Mouse (Mus musculus) liver, embryonic 14.5 days (tissue): ENCODE data around the gene Napsa. TPM values are rescaled to one million over a fixed set of nuclear protein-coding genes. Genes with fewer than 3 reads are reported as not detected.
A peak's percentile ranks its signal among the peaks of the same experiment; 100 is the strongest.

ENCODE experiments used
- ATAC-seq: fragments of 200-750 bp; cut with Nextera tagmentation; 2 replicates; pipeline ENCODE4 v1.8.0; 2017; ENCODE audit warnings: moderate number of reproducible peaks, mild to moderate bottlenecking, moderate library complexity; ENCODE audit not compliant: insufficient read depth
- DNase-seq, 3 experiments: peaks; one replicate each; pipeline ENCODE4 v3.0.0-alpha.2; 2012 to 2013; ENCODE audit warnings: low read depth in 3 of 3, low spot score in 3 of 3
- H3K27ac ChIP-seq: fragments of 300-500 bp; sonication (generic); 2 replicates; pipeline ENCODE4 v1.5.1; 2014; ENCODE audit warnings: moderate library complexity, mild to moderate bottlenecking, control low read depth, inconsistent platforms
- H3K27me3 ChIP-seq: fragments of 300-500 bp; sonication (generic); 2 replicates; pipeline ENCODE4 v1.6.1; 2014; ENCODE audit warnings: mild to moderate bottlenecking, low read length, moderate library complexity; ENCODE audit not compliant: control insufficient read depth, insufficient read depth
- H3K36me3 ChIP-seq: fragments of 300-500 bp; sonication (generic); replicated peaks from 2 replicates; pipeline ENCODE4 v1.6.1; 2014; ENCODE audit warnings: low read depth; ENCODE audit not compliant: control insufficient read depth, insufficient read depth
- H3K4me1 ChIP-seq, 2 experiments: fragments of 200-500 bp in 1 of 2; fragments of 300-500 bp in 1 of 2; sonication (generic) in 1 of 2; replicated peaks; 2 replicates each; pipeline ENCODE4 v1.6.1; 2012 to 2014; ENCODE audit warnings: antibody characterized with exemption in 1 of 2, inconsistent platforms in 1 of 2, low read length in 1 of 2; ENCODE audit not compliant: control insufficient read depth in 2 of 2, insufficient read depth in 2 of 2
- H3K4me2 ChIP-seq: fragments of 300-500 bp; sonication (generic); 2 replicates; pipeline ENCODE4 v1.6.1; 2014; ENCODE audit warnings: low read depth, mild to moderate bottlenecking, control low read depth, moderate library complexity
- H3K4me3 ChIP-seq, 2 experiments: fragments of 200-500 bp in 1 of 2; fragments of 300-500 bp in 1 of 2; sonication (generic) in 1 of 2; 2 replicates each; pipeline ENCODE4 v1.5.1; 2012 to 2014; ENCODE audit warnings: low read depth in 2 of 2, low read length in 2 of 2, mild to moderate bottlenecking in 2 of 2, control low read depth in 1 of 2, inconsistent platforms in 1 of 2, moderate library complexity in 1 of 2; ENCODE audit not compliant: insufficient read depth in 1 of 2
- H3K9ac ChIP-seq: fragments of 300-500 bp; sonication (generic); replicated peaks from 2 replicates; pipeline ENCODE4 v1.6.1; 2014; ENCODE audit warnings: mild to moderate bottlenecking, control low read depth, moderate library complexity
- H3K9me3 ChIP-seq: fragments of 300-500 bp; sonication (generic); 2 replicates; pipeline ENCODE4 v1.6.1; 2016; ENCODE audit warnings: low read length, mixed read lengths; ENCODE audit not compliant: control insufficient read depth
- CTCF ChIP-seq: IDR thresholded peaks from 2 replicates; pipeline ENCODE4 v1.5.1; 2016; ENCODE audit warnings: antibody characterized with exemption, low read depth, control low read depth
- EP300 ChIP-seq: IDR thresholded peaks from 2 replicates; pipeline ENCODE4 v1.6.1; 2016; ENCODE audit warnings: antibody characterized with exemption, low read depth
- WGBS: fragments of 180-500 bp; shearing (Covaris S2); extraction: QIAGEN DNeasy Blood & Tissue Kit; methylation state at CpG from one replicate; pipeline ENCODE4 v1.1.7; 2014; ENCODE audit not compliant: insufficient replicate concordance; 5-methylcytosine and 5-hydroxymethylcytosine counted together
- polyA plus RNA-seq, 2 experiments: library from polyadenylated mRNA; depleted of rRNA in 1 of 2; stranded (reverse) in 1 of 2; unstranded in 1 of 2; fragments of >200 nt; fragmentation: Nextera tagmentation in 1 of 2; extraction: Ambion mirVana in 1 of 2; gene quantifications; 2 replicates each; pipeline versions ENCODE4 v1.2.1 to v1.2.3; 2012 to 2014

Napsa gene
- polyA plus RNA-seq, 2 experiments: 5.8 to 8.6 TPM

DNA sequence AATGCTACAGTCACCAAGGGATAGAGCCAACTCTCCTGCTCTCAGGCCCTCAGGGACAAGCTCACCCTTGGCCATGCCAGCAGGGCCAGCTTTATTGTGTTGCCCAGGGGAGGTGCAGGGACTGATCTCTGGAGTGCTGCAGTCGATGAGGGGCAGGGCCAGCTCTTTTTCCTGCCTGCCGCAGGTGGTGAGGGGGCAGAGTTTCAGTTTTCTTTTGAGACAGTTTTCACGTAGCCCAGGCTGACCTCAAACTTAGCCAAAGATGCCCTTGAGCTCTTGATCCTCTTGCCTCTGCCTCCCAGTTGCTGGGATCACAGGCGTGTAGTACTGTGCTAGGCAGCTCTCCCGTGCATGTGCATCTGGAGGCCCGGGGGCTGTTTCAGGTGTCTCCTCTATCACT is 1.2 kb upstream of the Napsa start:
- ATAC-seq (no peak), DNase-seq (no peak)
- Histone ChIP-seq H3K27me3 (no peaks in the 10 kb centered on the region), H3K9me3 (no peaks in the 10 kb centered on the region), H3K4me3 (no peak overlapping the region), H3K9ac (no peak overlapping the region), H3K4me1 (no peaks in the 10 kb centered on the region), H3K36me3 (no peaks in the 10 kb centered on the region), H3K27ac (no peak overlapping the region), H3K4me2 (no peak overlapping the region)
- WGBS: 54% methylated on average over 6 of the region's 6 CpGs
- TF ChIP-seq EP300 (no peak), CTCF (no peak)

DNA sequence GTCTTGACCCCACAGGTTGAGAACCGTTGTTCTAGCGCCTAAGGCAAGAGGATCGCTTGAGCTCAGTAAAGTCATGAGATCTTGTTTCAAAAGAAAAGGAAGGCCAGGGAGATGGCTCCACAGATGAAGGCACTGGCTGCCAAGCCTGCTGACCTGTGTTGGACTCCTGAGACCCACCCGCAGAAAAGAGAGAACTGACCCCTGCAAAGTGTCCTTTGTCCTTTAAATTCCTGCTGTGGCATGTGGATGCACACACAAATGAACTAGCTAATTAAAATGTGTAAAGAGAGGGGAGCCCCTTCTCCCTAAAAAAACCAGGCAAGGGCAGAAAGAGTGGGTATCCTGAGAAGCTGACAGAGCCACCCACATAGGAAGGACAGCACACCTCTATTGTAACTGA is 369 bp upstream of the Napsa start:
- no peak overlapping the region for H3K9ac ChIP-seq
- DNase-seq (no peak), ATAC-seq (no peak)
- no peak overlapping the region for H3K4me2 ChIP-seq
- no peak overlapping the region for H3K4me3 ChIP-seq
- H3K4me1 ChIP-seq: no peaks in the 10 kb centered on the region
- H3K27me3 ChIP-seq: no peaks in the 10 kb centered on the region
- WGBS: 68% methylated on average over 4 of the region's 4 CpGs
- no peak overlapping the region for H3K27ac ChIP-seq
- TF ChIP-seq EP300 (no peak), CTCF (no peak)
- H3K36me3 ChIP-seq: no peaks in the 10 kb centered on the region
- H3K9me3 ChIP-seq: no peaks in the 10 kb centered on the region

DNA sequence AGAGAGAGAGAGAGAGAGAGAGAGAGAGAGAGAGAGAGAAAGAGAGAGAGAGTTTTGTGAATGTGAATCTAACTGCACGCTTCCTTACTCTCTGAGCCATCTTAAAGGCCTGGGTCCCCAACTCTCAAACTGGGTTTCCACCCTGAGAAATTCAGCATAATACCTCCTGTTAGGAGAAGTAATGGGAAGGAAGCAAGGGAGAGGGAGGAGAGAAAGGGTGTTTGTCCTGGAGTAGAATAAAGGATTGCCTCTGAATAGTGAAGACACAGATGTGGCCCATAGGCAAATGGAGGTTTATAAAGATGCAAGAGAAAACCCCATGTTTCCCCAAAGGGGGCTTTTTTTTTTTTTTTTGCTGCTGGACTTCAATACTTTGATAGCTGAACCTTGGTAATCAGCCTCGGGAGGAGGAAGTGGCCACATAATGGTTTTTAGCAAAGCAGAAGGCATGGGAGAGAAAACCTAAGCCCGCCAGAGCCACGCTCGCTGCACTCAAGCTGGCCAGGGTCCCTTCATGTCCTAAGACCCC is 840 bp downstream of the Napsa start:
- WGBS: 54% methylated on average over 5 of the region's 5 CpGs
- Histone ChIP-seq H3K36me3 (no peaks in the 10 kb centered on the region), H3K4me2 (0 out of 2 replicates have a peak overlapping the region, but pooled peaks have one; percentile 3), H3K27me3 (no peaks in the 10 kb centered on the region), H3K4me1 (no peaks in the 10 kb centered on the region), H3K27ac (no peak overlapping the region), H3K4me3 (no peak overlapping the region), H3K9me3 (no peaks in the 10 kb centered on the region), H3K9ac (no peak overlapping the region)
- TF ChIP-seq EP300 (no peak), CTCF (no peak)
- ATAC-seq (no peak), DNase-seq (no peak)

DNA sequence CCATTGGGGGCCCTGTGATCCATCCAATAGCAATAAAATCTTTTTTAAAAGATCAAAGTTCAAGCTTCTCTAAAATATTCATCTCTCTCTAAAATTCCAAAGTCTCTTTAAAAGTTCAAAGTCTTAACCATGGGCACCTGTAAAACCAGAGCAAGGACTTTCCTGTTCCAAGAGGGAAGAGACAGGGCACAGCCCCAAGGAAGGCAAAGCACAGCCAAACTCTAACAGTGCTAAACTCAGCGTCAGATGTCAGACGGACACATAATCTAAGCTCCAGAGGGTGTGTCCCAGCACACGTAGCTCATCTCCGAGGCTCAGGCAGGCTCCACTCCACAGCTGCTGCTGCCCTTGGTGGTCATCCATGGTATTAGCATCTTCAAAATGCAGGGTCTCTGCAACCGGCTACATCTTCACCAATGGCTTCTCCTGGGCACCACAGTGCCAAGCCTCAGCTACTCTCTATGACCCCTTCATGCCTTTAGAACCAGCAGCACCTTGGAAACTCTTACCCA is 4.2 kb downstream of the Napsa start:
- Histone ChIP-seq H3K4me1 (no peaks in the 10 kb centered on the region), H3K4me2 (no peak overlapping the region), H3K4me3 (no peak overlapping the region), H3K9ac (no peak overlapping the region), H3K27me3 (no peaks in the 10 kb centered on the region), H3K27ac (no peak overlapping the region), H3K36me3 (no peaks in the 10 kb centered on the region), H3K9me3 (no peaks in the 10 kb centered on the region)
- TF ChIP-seq EP300 (no peak), CTCF (no peak)
- ATAC-seq (no peak), DNase-seq (no peak)
- WGBS: 27% methylated on average over 5 of the region's 5 CpGs

DNA sequence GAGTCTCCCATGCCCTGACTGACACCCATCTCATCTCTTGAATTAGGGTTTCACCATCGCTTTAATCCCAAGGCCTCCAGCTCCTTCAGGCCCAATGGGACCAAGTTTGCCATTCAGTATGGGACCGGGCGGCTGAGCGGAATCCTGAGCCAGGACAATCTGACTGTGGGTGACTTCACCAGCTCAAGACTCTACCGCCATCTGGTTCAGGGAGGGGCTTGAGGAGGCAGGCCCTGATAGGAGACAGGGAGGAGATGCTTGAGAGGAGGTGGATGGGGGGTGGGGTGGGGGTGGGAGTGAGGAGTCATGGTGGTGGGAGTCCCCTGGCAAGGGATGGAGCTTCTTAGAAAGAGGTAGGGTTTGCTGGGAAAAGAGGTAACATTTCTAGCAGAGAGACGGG is 9.5 kb downstream of the Napsa start:
- H3K36me3 ChIP-seq: no peaks in the 10 kb centered on the region
- WGBS: 45% methylated on average over 6 of the region's 6 CpGs
- no peak for ATAC-seq
- DNase-seq: no peak
- no peak overlapping the region for H3K4me3 ChIP-seq
- no peak overlapping the region for H3K9ac ChIP-seq
- no peak overlapping the region for H3K4me2 ChIP-seq
- no peaks in the 10 kb centered on the region for H3K9me3 ChIP-seq
- TF ChIP-seq EP300 (no peak), CTCF (no peak)
- H3K27ac ChIP-seq: no peak overlapping the region
- H3K4me1 ChIP-seq: no peaks in the 10 kb centered on the region
- peaks cover 16% of the 10 kb centered on the region for H3K27me3 ChIP-seq
